Mouse (Mus musculus) layer of hippocampus, postnatal 14 days (tissue): ENCODE measurements at regions not wholly inside any gene's neighbourhood (a gene's known extent, or its start where the extent isn't known, plus 50 kb on each side); places are given as distances from the start of the nearest gene placed in this dataset.

Experiments
- DNase-seq, 2 experiments: peaks; one replicate each; pipeline ENCODE4 v3.0.0; 2021 to 2022; ENCODE audit warnings: low spot score in 2 of 2, mixed read lengths in 1 of 2

GRCm38 (mm10) chr15:28081147-28081546 lies 55.5 kb upstream of the Trio start:
- no peak for DNase-seq

- peak in 1 of 2 experiments; percentile 6 for DNase-seq
Measured at GRCm38 (mm10) chr15:28082411-28082810, 56.8 kb upstream of the Trio start.

GRCm38 (mm10) chr15:28105956-28106355 lies 80.3 kb upstream of the Trio start:
- DNase-seq = no peak

GRCm38 (mm10) chr15:28109916-28110315 lies 84.3 kb upstream of the Trio start:
- DNase-seq = peak; percentile 5 to 74

GRCm38 (mm10) chr15:28113491-28113890 lies 87.8 kb upstream of the Trio start:
- DNase-seq = no peak

- no peak for DNase-seq
Measured at GRCm38 (mm10) chr15:28114180-28114747, 88.6 kb upstream of the Trio start.

- DNase-seq = no peak
Measured at GRCm38 (mm10) chr15:28126846-28127245, 76.7 kb upstream of the Dnah5 start.

- no peak for DNase-seq
Measured at GRCm38 (mm10) chr15:28129536-28129935, 74.0 kb upstream of the Dnah5 start.

GRCm38 (mm10) chr15:28131546-28131945 lies 72.0 kb upstream of the Dnah5 start:
- DNase-seq = no peak

- DNase-seq = no peak
Measured at GRCm38 (mm10) chr15:28133171-28133810, 70.3 kb upstream of the Dnah5 start.

GRCm38 (mm10) chr15:28134206-28134605 lies 69.3 kb upstream of the Dnah5 start:
- DNase-seq = no peak

GRCm38 (mm10) chr15:28138806-28139205 lies 64.7 kb upstream of the Dnah5 start:
- no peak for DNase-seq

- DNase-seq = peak; percentile 27 to 56
Measured at GRCm38 (mm10) chr15:28140301-28140700, 63.3 kb upstream of the Dnah5 start.

- no peak for DNase-seq
Measured at GRCm38 (mm10) chr15:28141345-28141744, 62.2 kb upstream of the Dnah5 start.

- DNase-seq = no peak
Measured at GRCm38 (mm10) chr15:28144217-28144616, 59.3 kb upstream of the Dnah5 start.

GRCm38 (mm10) chr15:28144846-28145245 lies 58.7 kb upstream of the Dnah5 start:
- DNase-seq = no peak

GRCm38 (mm10) chr15:28151678-28152077 lies 51.9 kb upstream of the Dnah5 start:
- no peak for DNase-seq
